Mouse (Mus musculus): ENCODE measurements around the gene Sptb.

The Sptb gene

DNA sequence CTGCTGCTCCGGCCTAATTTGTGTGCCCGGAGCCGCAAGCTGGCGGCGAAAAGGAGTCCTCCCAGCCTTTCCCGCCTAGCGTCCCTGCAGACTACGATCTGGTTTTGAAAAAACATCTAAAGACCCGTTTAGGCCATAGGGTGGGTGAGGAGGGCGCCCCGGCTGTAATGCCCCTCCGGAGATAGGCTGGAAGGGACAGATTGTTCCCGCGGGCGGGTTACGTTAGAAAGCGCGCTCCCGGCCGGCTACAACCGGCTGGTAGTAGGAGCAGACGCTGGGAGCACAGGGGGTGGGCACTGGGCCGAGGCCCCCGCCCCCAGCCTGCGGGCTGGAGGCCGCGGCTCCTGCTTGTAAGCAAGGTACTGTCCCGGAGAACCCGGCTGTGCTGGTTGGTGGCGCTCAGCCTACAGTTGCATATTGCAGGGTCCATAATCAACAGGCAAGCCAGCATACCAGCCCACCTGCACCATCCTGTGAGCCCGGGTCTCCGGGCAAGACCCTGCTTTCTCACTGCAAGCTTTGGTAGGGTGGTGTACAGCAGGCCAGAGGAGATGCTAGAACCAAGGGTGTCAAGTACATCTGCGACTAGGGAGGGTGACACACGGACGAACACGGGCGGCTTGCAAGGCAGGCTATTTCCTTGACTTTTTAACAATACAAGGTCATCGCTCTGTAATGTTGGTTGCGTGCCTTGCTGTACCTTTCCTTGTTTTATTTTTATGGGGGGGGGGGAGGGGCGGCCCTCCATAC is at the start of gene Sptb:
Gene Sptb, minus strand, starts transcription at position 197 of the 750 bp plus-strand sequence.
- DNase-seq (ENCODE audit: low spot score): no peak

DNA sequence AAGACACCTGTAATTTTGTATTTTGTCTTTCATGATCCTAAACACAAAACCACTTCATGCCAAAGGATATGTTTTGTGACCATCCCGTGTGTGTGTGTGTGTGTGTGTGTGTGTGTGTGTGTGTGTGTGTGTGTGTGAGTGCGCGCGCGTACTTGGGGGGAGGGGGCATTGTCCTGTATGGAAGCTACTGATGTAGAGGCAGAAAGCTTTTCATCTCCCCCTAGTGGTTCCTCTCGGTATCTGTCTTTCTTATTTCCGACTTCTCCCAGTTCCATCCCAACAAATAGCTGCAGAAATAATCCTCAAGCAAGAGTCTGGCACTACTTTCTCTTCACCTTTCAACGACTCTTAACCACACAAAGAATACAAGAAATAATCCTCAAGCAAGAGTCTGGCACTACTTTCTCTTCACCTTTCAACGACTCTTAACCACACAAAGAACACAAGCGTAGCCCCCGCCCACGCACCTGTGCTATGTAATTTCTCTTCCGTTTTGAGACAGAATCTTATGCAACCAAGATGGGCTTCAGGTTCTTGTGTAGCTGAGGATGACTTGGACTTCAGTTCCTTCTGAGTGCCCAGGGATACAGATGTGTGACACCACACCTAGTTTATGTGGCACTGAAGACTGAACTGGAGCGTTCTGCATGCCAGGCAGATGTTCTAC is 42.4 kb upstream of the Sptb start:
- peak; percentile 76 for DNase-seq (ENCODE audit: low spot score)

DNA sequence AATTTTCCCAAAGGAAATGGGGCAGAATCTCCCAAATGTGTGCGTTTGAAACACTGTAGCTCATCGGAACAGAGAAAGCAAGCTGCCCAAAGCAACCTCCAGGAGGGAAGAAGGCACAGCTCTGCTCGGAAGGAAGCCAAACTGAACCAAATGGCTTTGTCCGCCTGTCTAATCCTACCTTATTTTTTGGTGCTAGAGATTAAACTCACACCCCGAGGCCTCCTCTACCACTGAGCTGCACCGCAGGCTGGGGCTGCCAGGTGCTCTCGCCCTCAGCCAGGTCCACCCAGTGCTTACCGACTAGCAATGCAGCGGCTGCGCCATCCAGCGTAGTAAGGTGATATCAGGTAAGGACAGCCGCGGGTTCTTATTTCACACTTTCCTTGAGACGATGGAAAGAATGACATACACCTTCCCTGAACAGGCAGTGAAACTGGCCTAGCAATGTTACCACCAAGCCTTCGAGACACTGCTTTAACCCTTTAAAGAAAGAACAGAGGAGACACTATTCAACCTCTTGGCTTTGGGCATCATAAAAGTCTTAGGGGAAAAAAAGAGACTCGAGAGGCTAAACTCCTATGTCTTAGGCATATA is 40.6 kb upstream of the Sptb start:
- no peak for DNase-seq (ENCODE audit: low spot score)

DNA sequence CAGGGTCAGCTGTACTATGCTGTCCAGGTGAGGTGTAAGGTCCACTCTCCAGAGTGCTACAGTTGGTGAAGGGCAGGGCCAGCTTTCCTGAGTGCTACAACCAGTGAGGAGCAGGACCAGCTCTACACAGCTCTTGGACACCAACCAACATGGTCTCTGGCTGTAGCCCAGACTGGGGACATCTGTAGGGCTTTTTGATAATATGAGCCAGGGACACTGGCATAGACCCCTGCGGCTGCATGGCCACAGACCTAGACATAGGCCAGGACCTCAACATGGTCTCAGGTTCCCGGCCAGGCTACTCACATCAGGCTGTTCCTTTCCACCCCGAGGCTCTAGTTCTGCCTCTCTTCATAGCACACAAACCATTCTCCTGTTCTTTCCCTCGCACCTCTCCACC is 17.6 kb upstream of the Sptb start:
- DNase-seq (ENCODE audit: low spot score): no peak

DNA sequence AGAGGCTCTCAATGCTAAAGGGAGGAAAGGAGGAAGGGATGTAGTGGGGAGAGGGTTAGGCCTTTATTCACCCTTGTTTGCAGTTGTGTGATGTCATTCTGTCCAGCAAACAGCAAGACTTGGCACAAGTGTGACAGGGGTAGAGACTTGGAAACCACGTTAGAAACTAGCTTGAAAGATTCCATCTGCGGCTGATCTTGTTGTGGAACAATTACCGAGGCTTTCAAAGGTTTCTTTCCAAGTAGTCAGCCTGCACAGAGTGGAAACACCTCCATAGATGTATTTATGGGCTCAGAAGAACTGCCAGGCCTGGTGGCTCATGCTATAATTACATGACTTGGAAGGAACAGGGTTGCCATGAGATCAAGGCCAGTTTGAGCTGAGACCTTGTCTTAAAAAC is 11.7 kb upstream of the Sptb start:
- no peak for DNase-seq (ENCODE audit: low spot score)

GRCm38 (mm10) chr12:76720572-76720971 is 10.2 kb upstream of the Sptb start:
- no peak for DNase-seq (ENCODE audit: low spot score)

- no peak for DNase-seq (ENCODE audit: low spot score)
Measured at GRCm38 (mm10) chr12:76718384-76718783, 8.0 kb upstream of the Sptb start.

DNA sequence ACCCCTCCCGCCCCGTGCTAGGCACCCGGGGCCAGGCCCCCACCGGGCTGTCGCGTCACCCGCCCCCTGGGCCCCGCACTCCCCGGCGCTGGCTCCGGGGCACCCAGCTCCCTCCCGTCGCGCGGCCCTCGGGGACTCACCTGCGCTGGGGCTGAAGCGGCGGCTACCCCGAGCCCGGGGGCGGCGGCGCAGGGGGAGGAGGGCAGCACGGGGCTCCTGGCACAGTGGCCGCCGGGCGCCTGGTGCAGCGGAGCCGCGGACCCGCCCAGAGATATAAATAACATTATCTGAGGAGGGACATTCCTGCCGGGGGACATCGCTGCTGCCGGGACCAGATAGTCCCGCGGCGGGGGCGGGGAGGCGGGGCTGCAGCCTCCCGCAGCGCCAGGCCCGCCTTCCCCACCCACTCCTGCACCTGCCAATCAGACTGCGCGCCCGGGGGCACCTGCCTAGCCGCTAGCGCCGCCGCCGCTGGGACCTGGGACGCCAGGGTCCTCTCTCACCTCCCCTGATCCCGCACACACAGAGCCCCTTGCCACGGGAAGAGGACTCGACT is 474 bp downstream of the Sptb start:
- no peak for DNase-seq (ENCODE audit: low spot score)

- DNase-seq (ENCODE audit: low spot score): no peak
Measured at GRCm38 (mm10) chr12:76708956-76709794, 1.2 kb downstream of the Sptb start.

DNA sequence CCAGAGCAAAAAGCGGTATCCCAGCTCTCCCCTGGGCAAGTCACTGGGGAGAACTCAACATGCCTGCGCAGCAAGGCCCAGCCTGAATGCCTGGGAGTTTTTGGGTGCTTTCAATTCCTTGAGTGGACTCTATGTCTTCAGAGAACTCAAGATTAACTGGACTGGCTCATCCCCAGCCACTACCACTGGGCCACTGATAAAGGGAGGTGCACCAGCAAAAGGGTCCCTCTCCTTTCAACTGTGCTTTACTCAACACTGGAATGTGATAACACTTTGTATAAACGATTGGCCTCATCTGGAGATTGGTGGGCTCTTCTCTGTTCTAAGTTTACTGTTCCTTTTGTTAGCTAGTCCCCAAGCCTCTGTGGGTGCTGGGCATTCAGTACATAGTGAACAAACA is 2.2 kb downstream of the Sptb start:
- no peak for DNase-seq (ENCODE audit: low spot score)

DNA sequence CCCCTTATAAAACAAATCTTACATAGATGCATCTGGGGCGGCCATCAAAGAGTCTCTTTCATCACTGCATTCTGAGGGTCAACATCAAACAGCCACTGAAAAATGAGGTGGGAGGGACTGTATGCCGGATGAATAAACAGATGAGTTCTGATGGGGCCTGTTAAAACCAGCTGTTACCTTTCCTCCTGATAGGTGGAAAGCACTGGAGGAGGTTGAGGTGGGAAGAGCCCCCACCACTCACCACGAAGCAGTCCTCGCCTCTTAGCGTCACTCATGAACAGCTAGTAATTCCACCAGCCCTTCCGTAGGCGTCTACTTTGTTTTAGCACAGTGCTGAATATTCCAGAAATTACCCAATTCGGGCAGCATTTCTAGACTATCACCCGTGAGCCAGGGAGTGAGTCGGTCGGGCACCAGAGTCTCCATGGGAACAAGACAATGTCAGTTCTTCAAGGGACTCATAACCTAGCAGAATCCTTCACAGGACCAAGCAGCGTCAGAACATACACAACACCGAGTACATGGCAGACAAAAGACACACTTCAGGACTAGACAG is 13.9 kb downstream of the Sptb start:
- DNase-seq (ENCODE audit: low spot score): no peak

GRCm38 (mm10) chr12:76695773-76696172 is 14.6 kb downstream of the Sptb start:
- DNase-seq (ENCODE audit: low spot score): no peak

DNA sequence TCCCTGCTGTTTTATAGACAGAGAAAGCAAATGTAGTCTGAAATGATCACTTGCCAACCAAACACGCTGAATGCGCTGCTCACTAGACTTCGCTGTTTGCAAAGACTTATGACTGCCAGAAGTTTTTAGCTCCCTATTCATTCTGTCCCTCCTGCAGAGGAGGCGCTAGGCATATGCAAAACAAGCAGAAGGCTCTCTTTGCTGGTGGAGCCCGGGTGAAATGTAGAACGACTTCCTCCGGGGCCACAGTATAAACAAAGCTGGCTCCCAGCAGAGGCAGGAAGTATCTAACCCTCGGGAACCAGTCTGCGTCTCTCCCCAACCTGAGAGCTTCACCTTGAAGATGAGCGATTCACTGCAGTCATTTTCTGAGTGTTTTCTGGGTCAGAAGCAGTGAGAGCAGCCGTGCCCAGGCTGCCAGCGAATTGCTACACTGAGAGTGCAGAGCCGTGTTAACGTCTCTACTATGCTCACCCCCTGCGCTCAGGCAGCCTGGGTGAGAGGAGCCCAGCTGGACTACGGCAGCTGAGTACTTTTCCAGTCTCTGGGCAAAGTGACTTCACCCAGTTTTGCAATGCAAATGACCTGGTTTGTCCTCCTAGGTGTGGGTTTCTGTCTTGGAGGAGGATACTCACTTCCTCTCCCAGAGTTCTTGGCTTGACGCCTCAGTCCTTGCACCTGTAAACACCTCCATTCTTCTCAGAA is 15.4 kb downstream of the Sptb start:
- DNase-seq (ENCODE audit: low spot score): no peak

- DNase-seq (ENCODE audit: low spot score): no peak
Measured at GRCm38 (mm10) chr12:76687498-76688200, 22.7 kb downstream of the Sptb start.

GRCm38 (mm10) chr12:76685647-76686046 is 24.7 kb downstream of the Sptb start:
- no peak for DNase-seq (ENCODE audit: low spot score)

DNA sequence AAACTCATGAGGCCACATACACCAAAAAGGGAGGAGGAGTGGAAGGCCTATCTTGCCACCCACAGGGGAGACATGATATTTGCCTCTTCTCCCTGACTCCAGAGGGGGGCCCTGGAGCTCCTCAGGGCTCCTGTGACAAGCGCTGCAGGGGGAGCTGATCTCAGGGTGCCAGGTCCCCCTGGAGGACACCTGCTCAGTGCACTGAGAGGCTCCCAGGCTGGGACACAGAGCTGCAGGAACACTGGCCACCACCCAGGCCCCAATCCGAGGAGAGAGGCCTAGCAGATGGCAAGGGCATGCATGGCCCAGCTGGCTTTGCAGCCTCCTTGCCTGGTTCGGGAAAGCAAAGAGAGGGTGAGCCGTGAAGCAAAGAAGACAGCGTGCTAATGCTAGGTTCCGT is 25.9 kb downstream of the Sptb start:
- DNase-seq (ENCODE audit: low spot score): no peak

GRCm38 (mm10) chr12:76681937-76682336 is 28.4 kb downstream of the Sptb start:
- DNase-seq (ENCODE audit: low spot score): no peak

DNA sequence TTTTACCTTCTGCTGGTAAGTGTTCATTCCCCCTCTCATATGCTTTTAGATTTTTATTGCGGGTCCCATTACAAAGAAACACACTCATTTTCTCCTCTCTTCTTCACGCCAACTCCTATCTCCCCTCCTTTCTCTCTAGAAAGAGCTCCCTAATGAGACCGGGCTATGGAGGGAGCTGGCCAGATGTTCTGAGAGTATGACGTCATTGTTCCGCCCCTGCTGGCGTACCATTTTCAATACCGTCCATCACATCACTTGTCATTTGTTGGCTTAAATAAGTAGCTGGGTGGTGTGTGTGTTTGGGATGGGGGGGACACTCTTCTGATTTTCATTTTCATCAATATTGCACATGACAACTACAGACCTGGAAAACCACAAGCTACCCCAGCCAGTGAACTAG is 33.3 kb downstream of the Sptb start:
- DNase-seq (ENCODE audit: low spot score): no peak

GRCm38 (mm10) chr12:76676477-76676876 is 33.9 kb downstream of the Sptb start:
- no peak for DNase-seq (ENCODE audit: low spot score)

GRCm38 (mm10) chr12:76675364-76675763 is 35.0 kb downstream of the Sptb start:
- DNase-seq (ENCODE audit: low spot score): no peak

Measured in layer of hippocampus, adult 9-10 months (tissue).